Mouse (Mus musculus) hindbrain, embryonic 10.5 days (tissue): ENCODE measurements around the gene Aspg. TPM values are rescaled to one million over a fixed set of nuclear protein-coding genes. Genes with fewer than 3 reads are reported as not detected.

ENCODE experiments used
- DNase-seq: peaks from one replicate; pipeline ENCODE4 v3.0.0-alpha.2; 2017; ENCODE audit warnings: low spot score
- H3K27ac ChIP-seq: fragments of 300-500 bp; sonication (generic); 2 replicates; pipeline ENCODE4 v1.5.1; 2016; ENCODE audit warnings: mild to moderate bottlenecking, moderate library complexity
- H3K27me3 ChIP-seq: fragments of 300-500 bp; sonication (generic); 2 replicates; pipeline ENCODE4 v1.6.1; 2016; ENCODE audit warnings: mild to moderate bottlenecking; ENCODE audit not compliant: poor library complexity, insufficient read depth, severe bottlenecking
- H3K36me3 ChIP-seq: fragments of 300-500 bp; sonication (generic); 2 replicates; pipeline ENCODE4 v1.6.1; 2016; ENCODE audit warnings: mild to moderate bottlenecking, moderate library complexity
- H3K4me1 ChIP-seq: fragments of 300-500 bp; sonication (generic); replicated peaks from 2 replicates; pipeline ENCODE4 v1.6.1; 2016; ENCODE audit warnings: mild to moderate bottlenecking
- H3K4me3 ChIP-seq: fragments of 300-500 bp; sonication (generic); 2 replicates; pipeline ENCODE4 v1.5.1; 2016; ENCODE audit warnings: mild to moderate bottlenecking, moderate library complexity
- H3K9me3 ChIP-seq: fragments of 300-500 bp; sonication (generic); 2 replicates; pipeline ENCODE4 v1.6.1; 2016; ENCODE audit warnings: mild to moderate bottlenecking, moderate library complexity
- WGBS: fragments of 180-500 bp; shearing (Covaris S2); methylation state at CpG from one replicate; pipeline ENCODE4 v1.1.7; 2016; 5-methylcytosine and 5-hydroxymethylcytosine counted together
- microRNA counts: library from miRNA; unstranded; fragments of <30 nt; microRNA quantifications from one replicate; lab custom pipeline; 2017
- polyA plus RNA-seq: library from polyadenylated mRNA; unstranded; fragments of >200 nt; fragmentation: Nextera tagmentation; extraction: Ambion mirVana; gene quantifications from 2 replicates; pipeline ENCODE4 v1.2.1, GENCODE M21; 2016

The Aspg gene
- polyA plus RNA-seq, 1 experiment from 2014 or later, result 1.4 TPM

DNA sequence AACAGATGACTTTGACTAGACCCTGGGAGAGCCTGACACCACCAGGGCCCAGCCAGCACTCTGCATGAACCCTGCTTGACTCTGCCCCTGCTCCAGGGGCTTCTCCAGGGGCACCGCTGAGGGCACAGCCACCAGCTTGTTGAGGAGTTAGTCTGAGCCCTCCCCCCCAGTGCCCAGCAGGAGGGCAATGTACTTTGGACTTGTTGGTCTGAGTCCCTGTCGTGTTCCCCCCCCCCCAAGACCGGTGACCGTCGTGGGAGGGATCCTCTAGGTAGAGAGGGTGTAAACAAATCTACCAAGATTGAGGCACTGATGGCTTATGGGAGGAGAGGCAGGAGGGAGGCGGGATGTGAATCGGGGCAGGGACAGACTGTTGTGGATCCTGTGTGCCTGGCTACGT is 51.8 kb downstream of the Aspg start:
- Histone ChIP-seq H3K4me1 (peaks cover 94% of the 10 kb centered on the region), H3K36me3 (peaks cover 46% of the 10 kb centered on the region), H3K9me3 (no peaks in the 10 kb centered on the region), H3K27ac (peak overlapping the region; percentile 43; the same call in 1 of the 2 replicates), H3K27me3 (peaks cover 85% of the 10 kb centered on the region), H3K4me3 (no peak overlapping the region)
- 64% methylated on average over 8 of the region's 8 CpGs for WGBS
- no peak for DNase-seq

DNA sequence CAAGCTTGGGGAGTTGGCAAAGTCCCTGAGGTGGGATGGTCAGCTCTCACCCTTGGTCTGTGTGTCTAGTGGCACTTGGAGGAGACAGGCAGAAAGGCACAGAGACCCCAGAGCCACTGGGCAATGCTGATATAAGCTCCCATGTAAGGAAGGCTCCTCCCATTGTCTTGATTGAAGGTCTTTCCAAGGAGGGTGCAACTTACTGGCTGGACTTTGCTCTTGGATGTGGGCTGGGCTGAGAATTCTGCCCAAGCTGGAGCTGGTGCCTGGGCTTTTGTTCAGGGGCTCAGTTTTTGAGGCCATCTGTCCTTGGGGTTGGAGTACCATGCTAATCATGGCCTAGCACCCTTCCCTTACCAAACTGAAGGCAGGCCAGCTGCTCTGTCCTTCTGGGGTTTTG is 52.3 kb downstream of the Aspg start:
- Histone ChIP-seq H3K36me3 (peaks cover 46% of the 10 kb centered on the region), H3K27ac (peak overlapping the region; percentile 43; the same call in 1 of the 2 replicates), H3K4me1 (peaks cover 94% of the 10 kb centered on the region), H3K9me3 (no peaks in the 10 kb centered on the region), H3K4me3 (no peak overlapping the region), H3K27me3 (peaks cover 83% of the 10 kb centered on the region)
- DNase-seq, result no peak

- H3K27me3 ChIP-seq, result peaks cover 59% of the 10 kb centered on the region
- peak overlapping the region; percentile 88 for H3K27ac ChIP-seq
- peaks cover 27% of the 10 kb centered on the region; the same call in 1 of the 2 replicates for H3K36me3 ChIP-seq
- H3K9me3 ChIP-seq, result no peaks in the 10 kb centered on the region
- H3K4me1 ChIP-seq, result peaks cover 81% of the 10 kb centered on the region
- WGBS, result 23% methylated on average over 16 of the region's 16 CpGs
- DNase-seq, result peak; percentile 70
- H3K4me3 ChIP-seq, result peak overlapping the region; percentile 7; the same call in 1 of the 2 replicates
These were observed 57.7 kb downstream of the Aspg start for GRCm38 (mm10) chr12:112163981-112164839.

DNA sequence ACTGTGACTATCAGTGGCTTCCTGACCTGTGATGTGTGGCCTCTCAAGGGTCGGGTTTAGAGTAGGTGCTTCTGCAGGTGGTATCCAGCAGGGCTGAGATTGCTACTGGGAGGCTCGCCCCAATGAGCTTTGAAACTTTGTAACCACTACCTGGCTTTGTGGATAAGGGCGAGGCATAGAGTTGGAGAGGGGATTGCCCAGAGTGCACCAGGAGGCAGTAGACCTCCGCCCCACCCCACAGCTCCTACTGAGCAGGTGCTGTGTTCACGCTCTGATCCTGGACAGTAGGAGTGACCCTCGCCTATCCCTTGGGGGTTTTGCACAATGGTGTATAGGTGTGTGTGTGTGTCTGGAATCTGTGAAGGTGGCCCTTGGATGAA is 58.4 kb downstream of the Aspg start:
- DNase-seq, result no peak
- Histone ChIP-seq H3K36me3 (0 out of 2 replicates have a peak, but pooled peaks cover 20% of the 10 kb centered on the region), H3K9me3 (no peaks in the 10 kb centered on the region), H3K4me1 (peaks cover 81% of the 10 kb centered on the region), H3K27me3 (peaks cover 59% of the 10 kb centered on the region), H3K27ac (peak overlapping the region; percentile 88), H3K4me3 (no peak overlapping the region)
- WGBS, result 66% methylated on average over 6 of the region's 6 CpGs

- Histone ChIP-seq H3K27ac (peak overlapping the region; percentile 67), H3K36me3 (peaks cover 17% of the 10 kb centered on the region), H3K4me3 (no peak overlapping the region), H3K27me3 (peaks cover 25% of the 10 kb centered on the region), H3K9me3 (no peaks in the 10 kb centered on the region), H3K4me1 (peaks cover 81% of the 10 kb centered on the region)
- no peak for DNase-seq
- 74% methylated on average over 5 of the region's 5 CpGs for WGBS
These were observed 62.8 kb downstream of the Aspg start for GRCm38 (mm10) chr12:112169240-112169639.

GRCm38 (mm10) chr12:112170671-112171574 is 64.4 kb downstream of the Aspg start:
- Histone ChIP-seq H3K4me1 (peaks cover 70% of the 10 kb centered on the region), H3K9me3 (no peaks in the 10 kb centered on the region), H3K36me3 (peaks cover 34% of the 10 kb centered on the region), H3K27ac (peak overlapping the region; percentile 84), H3K4me3 (peak overlapping the region; percentile 18), H3K27me3 (peaks cover 25% of the 10 kb centered on the region)
- WGBS, result 24% methylated on average over 20 of the region's 20 CpGs
- DNase-seq, result no peak

DNA sequence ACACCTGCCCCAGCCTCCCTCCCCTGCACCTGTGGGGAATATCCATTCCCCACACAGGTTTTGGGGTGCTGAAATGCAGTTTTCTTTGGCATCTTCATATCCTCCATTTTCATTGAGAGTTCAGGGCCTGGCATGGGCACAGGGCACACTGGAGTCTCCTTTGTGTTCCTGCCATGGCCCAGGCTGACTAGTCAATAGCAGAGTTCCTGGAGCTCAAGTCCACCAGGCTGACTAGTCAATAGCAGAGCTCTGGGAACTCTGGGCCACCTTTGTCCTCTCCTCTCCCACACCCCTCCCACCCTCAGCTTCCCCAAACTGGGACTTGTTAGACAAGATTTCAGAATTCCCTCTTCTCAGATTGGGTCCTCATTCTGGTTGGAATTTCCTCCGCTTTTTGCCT is 65.2 kb downstream of the Aspg start:
- DNase-seq, result no peak
- 88% methylated on average over 1 of the region's 1 CpGs for WGBS
- H3K4me1 ChIP-seq, result peaks cover 67% of the 10 kb centered on the region
- H3K9me3 ChIP-seq, result no peaks in the 10 kb centered on the region
- H3K4me3 ChIP-seq, result 0 out of 2 replicates have a peak overlapping the region, but pooled peaks have one; percentile 18
- H3K36me3 ChIP-seq, result peaks cover 41% of the 10 kb centered on the region
- H3K27ac ChIP-seq, result peak overlapping the region; percentile 84
- H3K27me3 ChIP-seq, result peaks cover 19% of the 10 kb centered on the region

DNA sequence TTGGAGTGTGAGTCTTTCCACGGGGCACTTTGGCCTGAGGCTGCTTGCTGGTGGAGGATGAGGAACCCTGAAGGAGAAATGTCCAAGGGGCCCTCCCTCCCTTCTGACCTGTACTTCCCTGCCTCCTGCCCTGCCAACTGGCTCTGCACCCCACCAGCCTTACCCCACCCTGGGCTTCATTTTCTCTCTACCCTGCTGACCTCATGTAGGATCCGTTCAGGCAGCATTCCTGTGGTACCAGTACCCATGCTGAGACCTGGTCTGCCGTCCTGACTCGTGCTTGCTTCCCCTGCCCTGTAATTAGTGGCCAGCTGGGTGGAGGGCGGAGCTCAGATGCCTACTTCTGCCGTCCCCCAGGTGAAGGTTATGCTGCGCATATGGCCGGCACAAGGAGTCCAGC is 65.7 kb downstream of the Aspg start:
- H3K27me3 ChIP-seq, result peaks cover 17% of the 10 kb centered on the region
- peaks cover 46% of the 10 kb centered on the region for H3K36me3 ChIP-seq
- H3K9me3 ChIP-seq, result no peaks in the 10 kb centered on the region
- H3K27ac ChIP-seq, result peak overlapping the region; percentile 84
- no peak for DNase-seq
- H3K4me1 ChIP-seq, result peaks cover 65% of the 10 kb centered on the region
- 62% methylated on average over 8 of the region's 8 CpGs for WGBS
- H3K4me3 ChIP-seq, result no peak overlapping the region

MicroRNA genes within 50 kb of the gene (microRNA counts, 519-probe panel; counts per million panel counts)
- 1,255 counts per million, percentile 77 among the panel's probes with 10 or more counts for microRNA mmu-miR-203 (lab: Ali Mortazavi, UCI)

Other genes with a start within 250 kb of the Aspg start
- 4.5 and 6.2 TPM in 2 replicates for gene Ppp1r13b, start 198.6 kb upstream of the Aspg start, polyA plus RNA-seq
- gene Atp5mpl, start 139.7 kb upstream of the Aspg start, polyA plus RNA-seq, result 593 and 677 TPM in 2 replicates
- gene Tdrd9, start 135.1 kb upstream of the Aspg start, polyA plus RNA-seq, result 1.0 and 1.2 TPM in 2 replicates
- gene Rd3l, start 125.4 kb upstream of the Aspg start, polyA plus RNA-seq, result not detected in 2 replicates
- 2.7 and 3.1 TPM in 2 replicates for gene Kif26a, start 39.5 kb downstream of the Aspg start, polyA plus RNA-seq